Mouse (Mus musculus): ENCODE data around the gene Crhr1. TPM values are rescaled to one million over a fixed set of nuclear protein-coding genes. Genes with fewer than 3 reads are reported as not detected.
"Not testable (repeated sequence)": the region's sequence is repeated elsewhere in the genome, so short reads cannot be mapped to it uniquely, and the experiment has no call there.

Crhr1 gene
- total RNA-seq, 2 experiments from 2014 or later: 8.8 to 9.3 TPM

DNA sequence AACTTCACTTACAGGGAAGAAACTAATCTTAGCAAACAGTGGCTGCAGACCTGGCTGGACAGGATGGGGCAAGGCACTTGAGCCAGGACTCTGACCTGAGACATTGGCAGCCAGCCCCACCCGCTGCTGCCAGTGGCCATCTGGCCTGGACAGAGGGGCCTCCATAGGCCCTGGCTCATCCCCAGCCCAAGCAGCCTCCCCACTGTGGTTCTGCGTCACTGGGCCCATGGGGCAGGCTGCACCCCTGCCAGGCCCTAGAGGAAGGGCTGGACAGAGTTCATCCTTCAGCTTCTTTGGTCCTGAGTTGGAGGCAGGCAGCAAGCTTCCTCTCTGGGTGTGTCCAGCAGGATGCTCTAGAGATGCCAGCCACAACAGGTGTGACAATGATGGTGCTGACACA, 57.4 kb downstream of the Crhr1 start:
- no peak for DNase-seq (ENCODE audit: low spot score in 2 of 2)

- no peak for DNase-seq (ENCODE audit: low spot score in 2 of 2)
Observed at GRCm38 (mm10) chr11:104195382-104195781, 62.7 kb downstream of the Crhr1 start.

DNA sequence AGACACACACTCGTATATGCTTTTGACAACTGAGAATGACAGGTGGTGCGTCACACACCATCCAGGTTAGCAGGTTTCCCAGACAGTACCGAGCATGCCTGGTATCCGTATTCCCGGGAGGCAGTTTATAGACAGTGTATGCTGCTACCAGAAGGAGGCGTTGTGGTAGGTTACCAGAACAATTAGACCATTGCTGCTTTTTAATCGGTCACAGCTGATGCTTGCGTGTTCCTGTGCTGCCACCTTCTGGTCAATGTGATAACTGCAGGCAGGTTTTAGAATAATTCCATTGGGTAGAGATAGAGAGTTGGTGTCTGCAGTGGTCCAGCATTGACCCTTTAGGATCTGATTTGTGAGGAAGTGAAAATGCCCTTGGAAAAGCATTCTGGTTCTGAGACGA, 63.1 kb downstream of the Crhr1 start:
- DNase-seq (ENCODE audit: low spot score in 2 of 2): peak; percentile 86 to 98

GRCm38 (mm10) chr11:104197861-104198260, 65.2 kb downstream of the Crhr1 start:
- no peak for DNase-seq (ENCODE audit: low spot score in 2 of 2)

DNA sequence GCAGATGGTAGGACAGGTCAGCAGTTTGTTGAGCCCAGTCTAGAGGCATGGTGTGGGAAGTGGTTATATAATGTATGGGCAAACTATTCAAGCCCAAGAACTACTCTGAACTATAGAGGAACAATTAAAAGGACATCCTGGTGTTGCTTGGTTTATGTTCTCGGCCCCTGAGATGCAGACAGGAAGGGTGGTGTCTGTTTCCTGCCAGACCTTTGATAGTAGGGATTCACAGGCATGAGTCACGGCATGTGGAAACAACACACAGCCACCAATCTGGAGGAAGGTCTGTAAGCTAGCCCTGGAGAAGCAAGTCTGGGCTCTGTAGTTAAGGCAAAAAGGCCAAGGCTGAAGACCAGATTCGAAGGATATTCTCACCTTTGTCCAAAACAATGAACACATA, 70.6 kb downstream of the Crhr1 start:
- DNase-seq (ENCODE audit: low spot score in 2 of 2): no peak

- no peak for DNase-seq (ENCODE audit: low spot score in 2 of 2)
Observed at GRCm38 (mm10) chr11:104206573-104206972, 73.9 kb downstream of the Crhr1 start.

DNA sequence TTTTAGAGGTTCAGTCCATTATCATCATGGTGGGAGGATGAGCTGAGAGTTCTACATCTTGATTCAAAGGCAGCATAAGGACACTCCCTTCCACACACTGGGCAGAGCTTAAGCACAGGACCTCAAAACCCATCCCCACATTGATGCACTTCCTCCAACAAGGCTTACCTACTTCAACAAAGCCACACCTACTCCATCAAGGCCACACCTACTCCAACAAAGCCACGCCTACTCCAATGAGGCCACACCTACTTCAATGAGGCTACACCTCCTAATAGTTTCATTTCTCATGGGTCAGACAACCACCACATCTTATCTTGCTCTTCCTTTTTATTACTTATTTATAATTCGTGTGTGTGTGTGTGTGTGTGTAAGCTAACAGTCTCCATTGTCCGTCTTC, 76.4 kb downstream of the Crhr1 start:
- DNase-seq (ENCODE audit: low spot score in 2 of 2): no peak

DNA sequence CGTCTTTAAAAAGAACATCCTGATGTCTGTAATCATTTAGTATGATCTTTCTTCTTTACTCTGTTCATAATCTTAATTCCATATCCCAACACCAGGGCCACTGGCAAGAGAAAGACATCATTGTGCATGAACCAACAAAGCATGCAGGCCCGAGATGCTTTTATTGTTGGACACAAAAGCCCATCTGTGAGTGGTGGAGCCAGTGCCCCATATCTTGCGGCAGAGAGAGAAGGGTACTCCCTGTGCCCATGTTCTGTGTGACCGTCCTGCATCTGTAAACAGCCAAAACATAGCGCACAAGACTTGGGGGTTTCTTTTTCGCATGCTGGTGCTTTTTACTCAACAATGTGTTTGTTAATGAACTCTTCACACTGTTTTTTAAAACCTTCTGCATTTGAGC, 78.6 kb downstream of the Crhr1 start:
- peak in 1 of 2 experiments; percentile 51 for DNase-seq (ENCODE audit: low spot score in 2 of 2)

DNA sequence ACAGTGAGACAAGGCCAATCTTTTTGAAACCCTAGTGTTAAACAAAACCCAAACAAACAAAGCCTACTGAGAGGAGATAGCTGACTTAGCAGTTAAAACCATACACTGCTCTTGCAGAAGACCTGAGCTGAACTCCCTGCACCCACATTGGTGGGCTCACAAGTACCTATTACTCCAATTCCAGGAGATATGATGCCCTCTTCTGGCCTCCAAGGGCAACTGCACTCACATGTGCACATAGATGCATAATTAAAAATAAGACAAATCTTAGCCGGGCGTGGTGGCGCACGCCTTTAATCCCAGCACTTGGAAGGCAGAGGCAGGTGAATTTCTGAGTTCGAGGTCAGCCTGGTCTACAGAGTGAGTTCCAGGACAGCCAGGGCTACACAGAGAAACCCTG, 81.5 kb downstream of the Crhr1 start:
- not testable (repeated sequence) for DNase-seq (ENCODE audit: low spot score in 2 of 2)

- peak in 1 of 2 experiments; percentile 17 for DNase-seq (ENCODE audit: low spot score in 2 of 2)
Observed at GRCm38 (mm10) chr11:104218075-104218474, 85.4 kb downstream of the Crhr1 start.

- DNase-seq (ENCODE audit: low spot score in 2 of 2): peak in 1 of 2 experiments; percentile 26
Observed at GRCm38 (mm10) chr11:104220291-104220690, 87.6 kb downstream of the Crhr1 start.

GRCm38 (mm10) chr11:104221751-104222150, 89.1 kb downstream of the Crhr1 start:
- DNase-seq (ENCODE audit: low spot score in 2 of 2): no peak

DNA sequence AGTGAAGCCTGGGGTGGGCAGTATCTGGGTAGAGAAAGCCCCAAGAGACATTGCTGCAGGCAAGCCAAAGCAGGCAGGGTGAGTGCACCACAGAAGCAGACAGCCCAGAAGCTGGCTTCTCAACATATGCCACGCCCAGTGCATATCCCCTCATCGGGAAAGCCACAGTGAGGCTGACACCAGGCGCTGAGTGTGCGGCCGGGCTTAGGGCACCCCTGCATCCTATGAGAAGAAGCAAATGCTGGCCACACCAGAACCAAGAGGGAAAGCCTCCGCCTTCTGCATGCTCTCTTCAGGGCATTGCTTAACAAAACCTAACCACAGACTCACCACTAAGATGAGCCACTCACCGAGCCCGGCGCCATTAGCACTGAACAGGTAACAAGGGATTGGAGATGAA, 90.6 kb downstream of the Crhr1 start:
- DNase-seq (ENCODE audit: low spot score in 2 of 2): no peak

Other genes starting within 250 kb of the Crhr1 start
- 1,000 to 10,000 TPM; 1,253 to 1,269 TPM for gene Nsf, start 178.8 kb upstream of the Crhr1 start, total RNA-seq (2021)
- 10 to 100 TPM; 42.4 to 42.7 TPM for gene Arf2, start 166.1 kb upstream of the Crhr1 start, total RNA-seq (2021)
- not detected for gene Sppl2c, start 53.5 kb downstream of the Crhr1 start, total RNA-seq (2021)
- gene Mapt, start 98.5 kb downstream of the Crhr1 start, total RNA-seq (2021): 100 to 1,000 TPM; 329 to 337 TPM